In the genomic region with DNA sequence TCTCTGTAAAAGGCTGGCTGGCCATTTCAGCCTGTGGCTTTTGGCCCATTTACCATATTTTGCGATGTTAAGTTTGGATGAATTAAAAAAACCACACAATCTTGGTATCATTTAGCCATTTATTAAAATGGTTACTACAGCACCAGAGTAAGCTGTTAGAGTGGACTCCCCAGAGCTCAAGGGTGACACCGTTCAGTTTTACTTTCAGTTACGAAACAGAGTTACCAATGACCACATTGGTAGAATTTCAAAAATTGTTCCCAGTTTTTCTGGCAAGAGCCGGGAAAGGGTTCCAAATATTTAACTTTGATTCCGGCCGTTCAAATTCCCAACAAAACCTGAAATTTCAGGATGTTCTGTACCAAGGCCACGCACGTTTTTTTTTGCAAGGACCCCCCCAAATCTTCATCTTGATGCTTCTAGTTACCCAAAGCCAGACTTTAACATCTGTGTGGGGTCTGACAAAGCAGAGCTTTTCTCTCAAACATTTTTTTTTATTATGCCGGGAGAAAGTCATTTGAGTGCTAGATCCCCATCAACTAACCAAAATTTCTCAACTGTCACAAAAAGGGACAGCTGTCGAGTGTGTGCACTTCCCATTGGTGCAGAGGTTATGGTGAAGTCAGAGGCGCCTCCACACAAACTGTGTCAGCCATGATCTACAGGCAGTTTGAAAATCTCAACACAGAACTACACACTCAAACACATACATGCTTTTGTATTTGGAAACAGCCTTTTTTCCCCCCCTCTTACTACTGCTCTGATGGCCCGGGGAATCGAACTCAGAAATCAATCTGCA, we compare ENCODE assay signal across 8 mouse cellular contexts. TPM values are rescaled to one million over a fixed set of nuclear protein-coding genes. Genes with fewer than 3 reads are reported as not detected.
DNase-seq lines count a peak whose midpoint lies in the region; ATAC-seq lines count a peak whose summit lies in the region.

No protein-coding gene starts in this region.

- ATAC-seq in forebrain, embryonic 16.5 days = no peak
- no peak for ATAC-seq in liver, embryonic 12.5 days

- 58% methylated on average over 13 of the region's 13 CpGs for WGBS in forebrain, embryonic 16.5 days
- WGBS in liver, embryonic 12.5 days (ENCODE audit: insufficient replicate concordance) = 73% methylated on average over 13 of the region's 13 CpGs

- peak overlapping the region; percentile 90 for H3K4me3 ChIP-seq in forebrain, embryonic 16.5 days (replicated peaks; ENCODE audit: low read length)
- peak overlapping the region; percentile 91 for H3K4me3 ChIP-seq in liver, embryonic 12.5 days

- peaks cover 36% of the 10 kb centered on the region for H3K36me3 ChIP-seq in forebrain, embryonic 16.5 days (ENCODE audit: control insufficient read depth, insufficient read depth)
- H3K36me3 ChIP-seq in liver, embryonic 12.5 days = peaks cover 69% of the 10 kb centered on the region

- peaks cover 39% of the 10 kb centered on the region for H3K4me1 ChIP-seq in forebrain, embryonic 16.5 days (replicated peaks; ENCODE audit: control insufficient read depth, insufficient read depth, low read length)
- peaks cover 45% of the 10 kb centered on the region for H3K4me1 ChIP-seq in liver, embryonic 12.5 days

- H3K9me3 ChIP-seq in forebrain, embryonic 16.5 days (ENCODE audit: control insufficient read depth, low read length) = no peaks in the 10 kb centered on the region
- H3K9me3 ChIP-seq in liver, embryonic 12.5 days (replicated peaks) = no peaks in the 10 kb centered on the region

- peak overlapping the region; percentile 14 for H3K9ac ChIP-seq in forebrain, embryonic 16.5 days (replicated peaks; ENCODE audit: low read depth, low read length)
- H3K9ac ChIP-seq in liver, embryonic 12.5 days = peak overlapping the region; percentile 98

- H3K27ac ChIP-seq in forebrain, embryonic 16.5 days (ENCODE audit: low read length) = no peak overlapping the region
- H3K27ac ChIP-seq in liver, embryonic 12.5 days = peak overlapping the region; percentile 46; the same call in 1 of the 2 replicates

- H3K4me2 ChIP-seq in forebrain, embryonic 16.5 days (ENCODE audit: low read length) = peak overlapping the region; percentile 69
- peak overlapping the region; percentile 93 for H3K4me2 ChIP-seq in liver, embryonic 12.5 days

- no peaks in the 10 kb centered on the region for H3K27me3 ChIP-seq in forebrain, embryonic 16.5 days (replicated peaks; ENCODE audit: control insufficient read depth, insufficient read depth, low read length)
- peaks cover 7% of the 10 kb centered on the region; the same call in 1 of the 2 replicates for H3K27me3 ChIP-seq in liver, embryonic 12.5 days (replicated peaks)

- DNase-seq in 416B (ENCODE audit: low read depth) = peak; percentile 60
- DNase-seq in CD4-positive helper T cell, adult 2 months (ENCODE audit: low read depth, low spot score) = peak; percentile 59
- DNase-seq in testis, postnatal 10 days (ENCODE audit: low spot score) = peak; percentile 35
- DNase-seq in cerebellum, postnatal 25 days = no peak
- no peak for DNase-seq in cerebellum, postnatal 4 days (ENCODE audit: low spot score in 2 of 2)
- no peak for DNase-seq in layer of hippocampus, adult 9-10 months (ENCODE audit: low spot score)

RNA-seq across cellular contexts. Expression of gene Slc38a2, which starts 2.8 kb away (rescaled TPM):
- 161 and 200 TPM in 2 replicates for polyA plus RNA-seq in forebrain, embryonic 16.5 days (2015; fragmentation: Nextera tagmentation; extraction: Ambion mirVana)
- polyA plus RNA-seq in liver, embryonic 12.5 days (2016; fragmentation: Nextera tagmentation; extraction: Ambion mirVana) = 57.6 and 62.7 TPM in 2 replicates

RNA-seq across cellular contexts. Expression of gene Slc38a1, which starts 54.0 kb away (rescaled TPM):
- 154 and 158 TPM in 2 replicates for polyA plus RNA-seq in forebrain, embryonic 16.5 days (2015; fragmentation: Nextera tagmentation; extraction: Ambion mirVana)
- 41.1 and 43.1 TPM in 2 replicates for polyA plus RNA-seq in liver, embryonic 12.5 days (2016; fragmentation: Nextera tagmentation; extraction: Ambion mirVana)

Comparison
In these comparisons a context has a peak if more than half of its experiments do, and no peak if none do; other contexts are left out.
1. DNase-seq: peak in 416B (single experiment), CD4-positive helper T cell, adult 2 months (single experiment) and testis, postnatal 10 days (single experiment); none in cerebellum, postnatal 25 days (0 of 2), cerebellum, postnatal 4 days (0 of 2) and layer of hippocampus, adult 9-10 months (single experiment).